Mouse (Mus musculus) embryonic facial prominence, embryonic 15.5 days (tissue): ENCODE measurements around the gene Gm11009. TPM values are rescaled to one million over a fixed set of nuclear protein-coding genes. Genes with fewer than 3 reads are reported as not detected.
"Not testable (repeated sequence)": the region's sequence is repeated elsewhere in the genome, so short reads cannot be mapped to it uniquely, and the experiment has no call there.

ENCODE experiments used
- ATAC-seq: fragments of 200-750 bp; cut with Nextera tagmentation; 2 replicates; pipeline ENCODE4 v1.8.0; 2017; ENCODE audit warnings: low read depth, moderate TSS enrichment; ENCODE audit not compliant: insufficient number of reproducible peaks, low FRiP score, low TSS enrichment
- H3K27ac ChIP-seq: fragments of 300-500 bp; sonication (generic); replicated peaks from 2 replicates; pipeline ENCODE4 v1.5.1; 2015; ENCODE audit warnings: mild to moderate bottlenecking, inconsistent platforms
- H3K27me3 ChIP-seq: fragments of 300-500 bp; sonication (generic); 2 replicates; pipeline ENCODE4 v1.6.1; 2015; ENCODE audit warnings: inconsistent platforms
- H3K36me3 ChIP-seq: fragments of 300-500 bp; sonication (generic); 2 replicates; pipeline ENCODE4 v1.6.1; 2015; ENCODE audit warnings: mild to moderate bottlenecking, inconsistent platforms
- H3K4me1 ChIP-seq: fragments of 300-500 bp; sonication (generic); 2 replicates; pipeline ENCODE4 v1.6.1; 2015; ENCODE audit warnings: inconsistent platforms
- H3K4me2 ChIP-seq: fragments of 300-500 bp; sonication (generic); replicated peaks from 2 replicates; pipeline ENCODE4 v1.6.1; 2015; ENCODE audit warnings: mild to moderate bottlenecking, inconsistent platforms
- H3K4me3 ChIP-seq: fragments of 300-500 bp; sonication (generic); replicated peaks from 2 replicates; pipeline ENCODE4 v1.5.1; 2015; ENCODE audit warnings: mild to moderate bottlenecking, inconsistent platforms
- H3K9ac ChIP-seq: fragments of 300-500 bp; sonication (generic); 2 replicates; pipeline ENCODE4 v1.6.1; 2015; ENCODE audit warnings: inconsistent platforms
- H3K9me3 ChIP-seq: fragments of 300-500 bp; sonication (generic); replicated peaks from 2 replicates; pipeline ENCODE4 v1.6.1; 2016; ENCODE audit warnings: inconsistent platforms
- WGBS: fragments of 180-500 bp; shearing (Covaris S2); methylation state at CpG from one replicate; pipeline ENCODE4 v1.1.7; 2015; 5-methylcytosine and 5-hydroxymethylcytosine counted together
- polyA plus RNA-seq: library from polyadenylated mRNA; unstranded; fragments of >200 nt; fragmentation: Nextera tagmentation; extraction: Ambion mirVana; gene quantifications from 2 replicates; pipeline ENCODE4 v1.2.1, GENCODE M21; 2015

Gene Gm11009
- not detected in 2 replicates for polyA plus RNA-seq

- not testable (repeated sequence) for H3K4me1 ChIP-seq, H3K36me3 ChIP-seq, H3K9me3 ChIP-seq, H3K9ac ChIP-seq, H3K27ac ChIP-seq, ATAC-seq, H3K27me3 ChIP-seq, H3K4me2 ChIP-seq, H3K4me3 ChIP-seq
- no CpG with 5 or more reads among the region's 2 CpGs for whole genome bisulfite sequencing
These were observed at the start of gene Gm11009 for GRCm38 (mm10) chr2:176319394-176319793. Gm11009 (minus strand) TSS chr2:176319494.

Other genes starting within 250 kb of the Gm11009 start
- 1.3 and 1.4 TPM in 2 replicates for gene Gm2004, start 169.7 kb downstream of the Gm11009 start, polyA plus RNA-seq
- 7.2 and 11.7 TPM in 2 replicates for gene 2210418O10Rik, start 92.9 kb downstream of the Gm11009 start, polyA plus RNA-seq
- 11.3 and 11.4 TPM in 2 replicates for gene Gm14435, start 104.1 kb upstream of the Gm11009 start, polyA plus RNA-seq
- gene Gm14434, start 167.3 kb upstream of the Gm11009 start, polyA plus RNA-seq, result 2.2 and 3.0 TPM in 2 replicates
- not detected in 2 replicates for gene Zfp967, start 201.6 kb upstream of the Gm11009 start, polyA plus RNA-seq